Mouse (Mus musculus) ES-E14 (cell line): Measurements from ENCODE around the gene Baiap2l1. TPM values are rescaled to one million over a fixed set of nuclear protein-coding genes. Genes with fewer than 3 reads are reported as not detected.

Experiments used
- DNase-seq: peaks from one replicate; pipeline ENCODE4 v3.0.0-alpha.2; 2013; ENCODE audit warnings: low read depth, low spot score
- H3K27ac ChIP-seq: 2 replicates; pipeline ENCODE4 v1.5.1; 2012; ENCODE audit warnings: low read depth, mild to moderate bottlenecking, low read length, moderate library complexity, mixed read lengths; ENCODE audit not compliant: poor library complexity, insufficient read depth, severe bottlenecking
- H3K36me3 ChIP-seq: 2 replicates; pipeline ENCODE4 v1.6.1; 2012; ENCODE audit warnings: mild to moderate bottlenecking, low read length, moderate library complexity, mixed read lengths; ENCODE audit not compliant: control insufficient read depth, poor library complexity, insufficient read depth, severe bottlenecking
- H3K4me1 ChIP-seq, 2 experiments: fragments of 150-350 bp in 1 of 2; sonication (generic) in 1 of 2; 2 replicates each; pipeline ENCODE4 v1.6.1; 2012; ENCODE audit warnings: low read length in 2 of 2, mild to moderate bottlenecking in 1 of 2, mixed read lengths in 1 of 2; ENCODE audit not compliant: control insufficient read depth in 2 of 2, insufficient read depth in 2 of 2, poor library complexity in 1 of 2
- H3K4me3 ChIP-seq, 2 experiments: fragments of 150-350 bp in 1 of 2; sonication (generic) in 1 of 2; 2 replicates each; pipeline ENCODE4 v1.5.1; 2012; ENCODE audit warnings: low read length in 2 of 2, low read depth in 1 of 2, mild to moderate bottlenecking in 1 of 2, mixed read lengths in 1 of 2; ENCODE audit not compliant: insufficient read depth in 1 of 2, poor library complexity in 1 of 2, severe bottlenecking in 1 of 2
- H3K9ac ChIP-seq: 2 replicates; pipeline ENCODE4 v1.6.1; 2012; ENCODE audit warnings: low read depth, mild to moderate bottlenecking, low read length, mixed read lengths; ENCODE audit not compliant: poor library complexity, insufficient read depth, severe bottlenecking
- H3K9me3 ChIP-seq: fragments of 150-350 bp; sonication (generic); 2 replicates; pipeline ENCODE4 v1.6.1; 2012; ENCODE audit warnings: low read depth, mild to moderate bottlenecking, low read length; ENCODE audit not compliant: control insufficient read depth, insufficient read depth
- CHD2 ChIP-seq: IDR thresholded peaks from 2 replicates; pipeline ENCODE4 v1.6.1; 2014; ENCODE audit warnings: mild to moderate bottlenecking, low read depth, low read length, inconsistent platforms
- HCFC1 ChIP-seq: IDR thresholded peaks from 2 replicates; pipeline ENCODE4 v1.6.1; 2012; ENCODE audit warnings: low read length, inconsistent platforms, borderline replicate concordance; ENCODE audit not compliant: insufficient read depth
- MAFK ChIP-seq: IDR thresholded peaks from 2 replicates; pipeline ENCODE4 v1.6.1; 2014; ENCODE audit warnings: mild to moderate bottlenecking, low read depth, low read length, inconsistent platforms; ENCODE audit not compliant: insufficient read depth
- ZC3H11A ChIP-seq: IDR thresholded peaks from 2 replicates; pipeline ENCODE4 v1.6.1; 2012; ENCODE audit warnings: low read depth, mild to moderate bottlenecking, inconsistent platforms, low read length, borderline replicate concordance
- ZNF384 ChIP-seq: IDR thresholded peaks from 2 replicates; pipeline ENCODE4 v1.6.1; 2012; ENCODE audit warnings: low read depth, low read length, inconsistent platforms
- in situ Hi-C, 2 experiments: fragments of 600-800 bp; cut with MboI; formaldehyde crosslinking; loops; one replicate each; pipeline ENCODE4 v1.15.1; 2025; ENCODE audit warnings: low sequenced_read_pairs in 2 of 2, inconsistent platforms in 1 of 2; ENCODE audit not compliant: unreplicated experiment in 2 of 2
- total RNA-seq: library from RNA; depleted of rRNA; stranded (reverse); fragments of 300-350 nt; gene quantifications from 2 replicates; pipeline ENCODE4 v1.2.3, GENCODE M21; 2012

The Baiap2l1 gene
- total RNA-seq, 1 experiment: 1.4 TPM

DNA sequence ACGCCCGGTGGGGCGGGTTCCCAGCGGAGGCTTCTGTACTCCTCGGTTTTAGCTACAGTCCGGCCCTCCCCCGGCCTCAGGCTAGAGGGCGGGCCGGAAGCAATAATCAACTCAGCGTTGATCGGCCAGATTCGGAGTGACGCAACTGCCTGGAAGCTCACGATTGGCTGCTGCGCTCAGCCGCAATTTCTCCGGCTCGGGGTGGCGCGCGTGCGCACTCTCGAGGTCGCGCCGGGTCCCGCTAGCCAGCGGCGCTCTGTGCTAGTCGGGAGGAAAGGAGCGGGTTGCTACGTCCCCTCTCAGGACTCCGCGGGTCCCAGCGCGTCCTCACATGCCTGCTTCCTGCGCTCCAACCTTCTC, 134.4 kb downstream of the Baiap2l1 start, which contains the start of gene Tecpr1:
Tecpr1 (minus strand) TSS at position 113 of the 360 bp plus-strand sequence.
- in situ Hi-C loops: no loop called here
- TF ChIP-seq ZC3H11A (no peak), CHD2 (no peak), HCFC1 (no peak), ZNF384 (no peak), MAFK (no peak)
- Histone ChIP-seq H3K36me3 (no peaks in the 10 kb centered on the region), H3K4me1 (peaks cover 3 to 17% of the 10 kb centered on the region in 2 experiments; a peak in 2 of 4 replicates), H3K27ac (no peak within 1 kb of the TSS), H3K9me3 (no peaks in the 10 kb centered on the region), H3K4me3 (peak within 1 kb of the TSS; percentile 73 to 91), H3K9ac (peak within 1 kb of the TSS; percentile 76)
- DNase-seq: peak; percentile 93

DNA sequence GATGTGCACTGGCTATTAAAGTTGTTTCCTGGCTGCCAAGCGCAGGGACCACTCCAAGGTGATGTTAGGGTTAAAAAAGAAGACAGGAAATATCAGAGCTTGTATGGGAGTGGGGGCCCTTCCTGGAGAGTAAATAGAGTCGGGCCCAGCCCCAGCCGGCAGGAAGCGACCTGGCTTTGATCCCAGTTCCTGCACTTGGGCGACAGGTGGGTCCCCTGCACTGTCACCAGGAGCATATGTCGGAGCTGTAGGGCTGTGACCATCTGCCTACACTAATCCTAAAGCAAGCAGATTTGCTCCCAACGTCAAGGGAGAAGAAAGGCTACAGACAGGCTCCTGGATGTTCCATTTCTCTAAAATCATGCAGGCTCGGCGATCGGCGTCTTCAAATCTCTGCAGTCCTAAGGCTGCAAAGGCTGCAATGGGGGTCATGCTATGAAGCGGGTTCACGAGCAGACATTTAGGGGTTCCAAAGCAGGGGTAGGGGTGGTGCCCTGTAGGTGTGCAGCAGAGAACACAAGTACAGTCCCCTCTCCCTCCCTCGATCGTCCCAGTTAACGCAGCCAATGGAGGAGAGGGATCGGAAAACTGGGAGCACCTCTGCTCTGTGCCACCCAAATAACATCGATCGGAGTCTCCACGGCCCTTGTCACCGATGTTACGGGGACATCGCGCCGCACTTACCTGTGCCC, 135.0 kb downstream of the Baiap2l1 start:
- in situ Hi-C loops: no loop called here
- Histone ChIP-seq H3K4me1 (peaks cover 3 to 20% of the 10 kb centered on the region in 2 experiments; a peak in 2 of 4 replicates), H3K4me3 (peak overlapping the region; percentile 71 to 91), H3K36me3 (no peaks in the 10 kb centered on the region), H3K27ac (no peak overlapping the region), H3K9me3 (no peaks in the 10 kb centered on the region), H3K9ac (peak overlapping the region; percentile 74)
- no peak for DNase-seq
- no peak for TF ChIP-seq MAFK
- no peak for TF ChIP-seq ZNF384
- TF ChIP-seq ZC3H11A: no peak
- TF ChIP-seq HCFC1: no peak
- TF ChIP-seq CHD2: no peak

DNA sequence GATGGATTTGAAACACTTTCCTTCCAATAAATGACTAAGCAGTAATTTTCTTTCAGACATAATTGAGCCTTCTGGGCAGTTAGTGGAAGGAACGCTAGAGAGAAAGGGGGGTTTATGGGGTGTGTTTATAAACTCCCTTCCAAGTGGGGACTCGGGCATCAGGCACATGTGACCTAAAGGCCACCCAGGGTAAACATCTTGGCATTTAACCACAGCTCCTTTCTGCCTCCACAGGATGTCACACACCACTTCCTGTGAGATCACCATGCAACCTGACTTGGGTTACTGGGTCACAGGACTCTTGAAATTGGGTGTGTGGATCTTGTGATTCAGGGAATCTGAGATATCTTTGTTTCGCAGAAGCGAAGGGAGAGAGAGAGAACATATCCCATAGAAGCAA, 136.6 kb downstream of the Baiap2l1 start:
- H3K4me3 ChIP-seq: no peak overlapping the region
- TF ChIP-seq ZC3H11A (no peak), MAFK (no peak), CHD2 (no peak), HCFC1 (no peak), ZNF384 (no peak)
- H3K27ac ChIP-seq: no peak overlapping the region
- peaks cover 3 to 20% of the 10 kb centered on the region in 2 experiments; a peak in 2 of 4 replicates for H3K4me1 ChIP-seq
- in situ Hi-C loops: no loop called here
- DNase-seq: no peak
- H3K9me3 ChIP-seq: no peaks in the 10 kb centered on the region
- no peaks in the 10 kb centered on the region for H3K36me3 ChIP-seq
- no peak overlapping the region for H3K9ac ChIP-seq

DNA sequence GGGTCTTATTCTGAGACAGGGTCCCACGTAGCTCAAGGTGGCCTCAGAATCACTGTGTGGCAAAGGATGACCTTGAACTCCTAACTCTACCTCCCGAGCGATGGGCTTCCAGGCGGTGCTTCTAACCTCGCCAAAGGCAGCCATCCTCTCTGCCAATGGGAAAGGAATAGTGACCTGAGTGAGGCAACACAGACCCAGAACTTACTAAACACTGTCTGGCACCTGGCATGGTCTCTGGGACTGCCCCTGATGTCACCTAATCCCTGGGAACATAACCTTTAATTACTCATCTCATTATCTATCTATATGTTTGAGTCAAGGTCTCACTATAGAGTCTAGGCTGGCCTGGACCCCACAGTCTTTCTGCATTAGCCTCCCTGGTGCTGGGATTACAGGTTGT, 138.0 kb downstream of the Baiap2l1 start:
- no peak for DNase-seq
- in situ Hi-C loops: no loop called here
- Histone ChIP-seq H3K9ac (no peak overlapping the region; the same call in 1 of the 2 replicates), H3K27ac (peak overlapping the region; percentile 23; the same call in 1 of the 2 replicates), H3K4me3 (no peak overlapping the region), H3K36me3 (no peaks in the 10 kb centered on the region), H3K4me1 (peaks cover 3 to 20% of the 10 kb centered on the region in 2 experiments; a peak in 2 of 4 replicates), H3K9me3 (no peaks in the 10 kb centered on the region)
- TF ChIP-seq CHD2 (no peak), ZNF384 (no peak), MAFK (no peak), HCFC1 (no peak), ZC3H11A (no peak)
